Mouse (Mus musculus) brain, embryonic 14.5 days (tissue): ENCODE measurements around the gene Ccdc182.
A peak's percentile ranks its signal among the peaks of the same experiment; 100 is the strongest.

Experiments used
- CTCF ChIP-seq: fragments of 200-500 bp; IDR thresholded peaks from 2 replicates; pipeline ENCODE4 v1.5.1; 2012; ENCODE audit warnings: inconsistent platforms, mild to moderate bottlenecking, moderate library complexity, borderline replicate concordance; ENCODE audit not compliant: insufficient read depth, insufficient read length; ENCODE audit errors: extremely low read depth
- POLR2A ChIP-seq: fragments of 200-500 bp; IDR thresholded peaks from 2 replicates; pipeline ENCODE4 v1.6.1; 2012; ENCODE audit warnings: mild to moderate bottlenecking, inconsistent platforms, borderline replicate concordance; ENCODE audit not compliant: poor library complexity, insufficient read depth, insufficient read length, severe bottlenecking; ENCODE audit errors: extremely low read depth

- TF ChIP-seq CTCF (peak; percentile 17; the same call in 1 of the 2 replicates), POLR2A (no peak)
These were observed at the start of gene Ccdc182 for GRCm38 (mm10) chr11:88293631-88294393.
